Mouse (Mus musculus): Measurements from ENCODE around the gene Gm11397. TPM values are rescaled to one million over a fixed set of nuclear protein-coding genes. Genes with fewer than 3 reads are reported as not detected.
"Not testable (repeated sequence)": the region's sequence is repeated elsewhere in the genome, so short reads cannot be mapped to it uniquely, and the experiment has no call there.

Gene Gm11397
- not detected in 2 replicates for polyA plus RNA-seq (2012; rRNA removed)

GRCm38 (mm10) chr13:33395461-33395860 lies at the start of gene Gm11397:
Gene Gm11397 (plus strand): TSS chr13:33395761.
- not testable (repeated sequence) for DNase-seq (ENCODE audit: low read depth)

- DNase-seq (ENCODE audit: low read depth), result not testable (repeated sequence)
Measured at GRCm38 (mm10) chr13:33356666-33357065, 38.9 kb upstream of the Gm11397 start.

- DNase-seq (ENCODE audit: low read depth), result not testable (repeated sequence)
Measured at GRCm38 (mm10) chr13:33432714-33433113, 37.2 kb downstream of the Gm11397 start.

Other genes with a start within 250 kb of the Gm11397 start
- not detected in 2 replicates for gene Serpinb9c, start 236.0 kb upstream of the Gm11397 start, polyA plus RNA-seq (2012; rRNA removed)
- gene Serpinb9d, start 202.8 kb upstream of the Gm11397 start, polyA plus RNA-seq (2012; rRNA removed), result not detected in 2 replicates
- not detected in 2 replicates for gene Serpinb9e, start 146.1 kb upstream of the Gm11397 start, polyA plus RNA-seq (2012; rRNA removed)
- gene Serpinb9f, start 71.7 kb upstream of the Gm11397 start, polyA plus RNA-seq (2012; rRNA removed), result not detected in 2 replicates
- not detected in 2 replicates for gene Serpinb9g, start 89.0 kb downstream of the Gm11397 start, polyA plus RNA-seq (2012; rRNA removed)